Mouse (Mus musculus): ENCODE results near the gene 4931422A03Rik.
A peak's percentile ranks its signal among the peaks of the same experiment; 100 is the strongest.
"Not testable (repeated sequence)": the region's sequence is repeated elsewhere in the genome, so short reads cannot be mapped to it uniquely, and the experiment has no call there.

4931422A03Rik gene

GRCm38 (mm10) chr2:104028139-104028723, at the start of gene 4931422A03Rik:
Gene 4931422A03Rik, minus strand, starts transcription at chr2:104028361.
- DNase-seq (ENCODE audit: extremely low read depth, low read depth, low spot score) = no peak

GRCm38 (mm10) chr2:104069704-104070185, 41.6 kb upstream of the 4931422A03Rik start, which contains the start of gene Cd59b:
Gene Cd59b, plus strand, starts transcription at chr2:104069849.
- DNase-seq (ENCODE audit: extremely low read depth, low read depth, low spot score) = no peak

- not testable (repeated sequence) for DNase-seq (ENCODE audit: extremely low read depth, low read depth, low spot score)
Observed at GRCm38 (mm10) chr2:104068450-104068849, 40.3 kb upstream of the 4931422A03Rik start, which contains the start of gene Gm10799. Gene Gm10799, minus strand, starts transcription at chr2:104068550.

GRCm38 (mm10) chr2:104065526-104065925, 37.4 kb upstream of the 4931422A03Rik start, which contains the start of gene Gm10912:
Gene Gm10912, plus strand, starts transcription at chr2:104065826.
- not testable (repeated sequence) for DNase-seq (ENCODE audit: extremely low read depth, low read depth, low spot score)

GRCm38 (mm10) chr2:104064152-104064551, 36.0 kb upstream of the 4931422A03Rik start:
- DNase-seq (ENCODE audit: extremely low read depth, low read depth, low spot score) = no peak

GRCm38 (mm10) chr2:104062665-104063064, 34.5 kb upstream of the 4931422A03Rik start:
- DNase-seq (ENCODE audit: extremely low read depth, low read depth, low spot score) = no peak

GRCm38 (mm10) chr2:104060996-104061395, 32.8 kb upstream of the 4931422A03Rik start:
- no peak for DNase-seq (ENCODE audit: extremely low read depth, low read depth, low spot score)

- no peak for DNase-seq (ENCODE audit: extremely low read depth, low read depth, low spot score)
Observed at GRCm38 (mm10) chr2:104059786-104060185, 31.6 kb upstream of the 4931422A03Rik start.

GRCm38 (mm10) chr2:104058954-104059353, 30.8 kb upstream of the 4931422A03Rik start:
- no peak for DNase-seq (ENCODE audit: extremely low read depth, low read depth, low spot score)

- no peak for DNase-seq (ENCODE audit: extremely low read depth, low read depth, low spot score)
Observed at GRCm38 (mm10) chr2:104058381-104058780, 30.2 kb upstream of the 4931422A03Rik start.

- no peak for DNase-seq (ENCODE audit: extremely low read depth, low read depth, low spot score)
Observed at GRCm38 (mm10) chr2:104044479-104045080, 16.4 kb upstream of the 4931422A03Rik start.

- DNase-seq (ENCODE audit: extremely low read depth, low read depth, low spot score) = no peak
Observed at GRCm38 (mm10) chr2:104043624-104044478, 15.7 kb upstream of the 4931422A03Rik start.

GRCm38 (mm10) chr2:104042766-104043165, 14.6 kb upstream of the 4931422A03Rik start:
- DNase-seq (ENCODE audit: extremely low read depth, low read depth, low spot score) = no peak

- peak; percentile 51 for DNase-seq (ENCODE audit: extremely low read depth, low read depth, low spot score)
Observed at GRCm38 (mm10) chr2:104041632-104042031, 13.5 kb upstream of the 4931422A03Rik start.

- no peak for DNase-seq (ENCODE audit: extremely low read depth, low read depth, low spot score)
Observed at GRCm38 (mm10) chr2:104038236-104038635, 10.1 kb upstream of the 4931422A03Rik start.

- DNase-seq (ENCODE audit: extremely low read depth, low read depth, low spot score) = no peak
Observed at GRCm38 (mm10) chr2:104036316-104036715, 8.2 kb upstream of the 4931422A03Rik start.

GRCm38 (mm10) chr2:104035595-104035994, 7.4 kb upstream of the 4931422A03Rik start:
- DNase-seq (ENCODE audit: extremely low read depth, low read depth, low spot score) = no peak

GRCm38 (mm10) chr2:104034832-104035472, 6.8 kb upstream of the 4931422A03Rik start:
- DNase-seq (ENCODE audit: extremely low read depth, low read depth, low spot score) = no peak

- DNase-seq (ENCODE audit: extremely low read depth, low read depth, low spot score) = no peak
Observed at GRCm38 (mm10) chr2:104032056-104032455, 3.9 kb upstream of the 4931422A03Rik start.

GRCm38 (mm10) chr2:104030381-104030780, 2.2 kb upstream of the 4931422A03Rik start:
- no peak for DNase-seq (ENCODE audit: extremely low read depth, low read depth, low spot score)

GRCm38 (mm10) chr2:104029074-104029473, 913 bp upstream of the 4931422A03Rik start:
- no peak for DNase-seq (ENCODE audit: extremely low read depth, low read depth, low spot score)

Data from fat pad, adult 2 months (tissue).